Mouse (Mus musculus) cerebellum, adult 2 months (tissue): ENCODE measurements at regions not wholly inside any gene's neighbourhood (a gene's known extent, or its start where the extent isn't known, plus 50 kb on each side); places are given as distances from the start of the nearest gene placed in this dataset.

Source experiments
- CTCF ChIP-seq: fragments of 200-500 bp; IDR thresholded peaks from 2 replicates; pipeline ENCODE4 v1.5.1; 2011; ENCODE audit warnings: low read depth, mild to moderate bottlenecking, control low read depth, low read length, moderate library complexity, borderline replicate concordance; ENCODE audit not compliant: insufficient read depth
- POLR2A ChIP-seq: fragments of 200-500 bp; IDR thresholded peaks from 2 replicates; pipeline ENCODE4 v1.6.1; 2011; ENCODE audit warnings: low read length, control low read depth, borderline replicate concordance; ENCODE audit not compliant: insufficient read depth

DNA sequence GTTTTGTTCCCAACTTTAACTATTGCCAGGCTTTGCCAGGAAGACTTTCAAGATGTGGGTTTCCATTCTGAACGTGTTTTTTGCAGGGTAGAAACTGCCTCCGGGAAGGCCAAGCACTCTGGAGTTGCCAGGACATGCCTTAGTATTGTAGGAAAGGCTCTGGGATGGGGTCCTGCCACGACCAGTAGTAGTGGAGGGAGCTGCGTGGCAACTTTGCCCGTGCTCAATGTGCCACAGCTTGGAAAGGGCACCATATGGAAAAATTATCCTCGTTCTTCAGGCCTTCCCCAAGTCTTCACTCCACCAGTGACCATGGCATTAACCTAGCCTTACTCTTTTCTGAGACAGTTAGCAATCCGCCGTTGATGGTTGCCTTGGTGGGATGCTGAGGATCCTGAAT lies 72.5 kb upstream of the Ppara start:
- TF ChIP-seq CTCF (no peak), POLR2A (no peak)
